Mouse (Mus musculus): ENCODE measurements around the gene Ppp1r36. TPM values are rescaled to one million over a fixed set of nuclear protein-coding genes. Genes with fewer than 3 reads are reported as not detected.

Ppp1r36 gene
- total and polyA plus RNA-seq, 3 experiments, result 0.23 to 0.24 TPM; not detected in 1

Other genes with a start within 250 kb of the Ppp1r36 start
- gene Esr2, start 240.3 kb upstream of the Ppp1r36 start, total RNA-seq (2021), result not detected
- not detected in 2 replicates for gene Esr2, start 240.3 kb upstream of the Ppp1r36 start, polyA plus RNA-seq (2012; rRNA removed)
- not detected for gene Tex21, start 170.8 kb upstream of the Ppp1r36 start, total RNA-seq (2021)
- gene Tex21, start 170.8 kb upstream of the Ppp1r36 start, polyA plus RNA-seq (2012; rRNA removed), result not detected in 2 replicates
- 10 to 100 TPM; 41.8 to 49.4 TPM for gene Mthfd1, start 162.2 kb upstream of the Ppp1r36 start, total RNA-seq (2021)
- 16.0 and 18.1 TPM in 2 replicates for gene Mthfd1, start 162.2 kb upstream of the Ppp1r36 start, polyA plus RNA-seq (2012; rRNA removed)
- gene Akap5, start 92.6 kb upstream of the Ppp1r36 start, total RNA-seq (2021), result under 1 TPM; 0.29 to 0.76 TPM
- 0.07 TPM in 2 replicates for gene Akap5, start 92.6 kb upstream of the Ppp1r36 start, polyA plus RNA-seq (2012; rRNA removed)
- 1 to 10 TPM; 6.9 to 9.4 TPM for gene Zbtb25, start 47.9 kb upstream of the Ppp1r36 start, total RNA-seq (2021)
- gene Zbtb25, start 47.9 kb upstream of the Ppp1r36 start, polyA plus RNA-seq (2012; rRNA removed), result 4.9 and 6.0 TPM in 2 replicates
- gene Zbtb1, start 47.3 kb upstream of the Ppp1r36 start, total RNA-seq (2021), result 1 to 10 TPM; 5.0 to 5.5 TPM
- 2.3 and 2.4 TPM in 2 replicates for gene Zbtb1, start 47.3 kb upstream of the Ppp1r36 start, polyA plus RNA-seq (2012; rRNA removed)
- 10 to 100 TPM; 18.7 to 23.8 TPM for gene Hspa2, start 13.4 kb upstream of the Ppp1r36 start, total RNA-seq (2021)
- 15.9 and 21.3 TPM in 2 replicates for gene Hspa2, start 13.4 kb upstream of the Ppp1r36 start, polyA plus RNA-seq (2012; rRNA removed)
- gene Plekhg3, start 113.4 kb downstream of the Ppp1r36 start, total RNA-seq (2021), result 10 to 100 TPM in 1 of 2 experiments, 1 to 10 TPM in 1; 9.9 to 17.5 TPM
- 5.1 and 7.9 TPM in 2 replicates for gene Plekhg3, start 113.4 kb downstream of the Ppp1r36 start, polyA plus RNA-seq (2012; rRNA removed)

Measured in adrenal gland, adult 2 months (tissue).